Mouse (Mus musculus): Measurements from ENCODE around the gene Mad2l1bp. TPM values are rescaled to one million over a fixed set of nuclear protein-coding genes. Genes with fewer than 3 reads are reported as not detected.

Gene Mad2l1bp
- 27.1 and 31.5 TPM in 2 replicates for polyA plus RNA-seq (2014; fragmentation: Nextera tagmentation; extraction: Ambion mirVana)

GRCm38 (mm10) chr17:46152847-46153782 is at the start of gene Mad2l1bp:
Mad2l1bp (minus strand) TSS chr17:46153553.
- WGBS: 2% methylated on average over 33 of the region's 33 CpGs
- Histone ChIP-seq H3K9ac (ENCODE audit: low read length) (peak within 1 kb of the TSS; percentile 87), H3K9me3 (ENCODE audit: control insufficient read depth, low read length) (no peaks in the 10 kb centered on the region), H3K4me1 (ENCODE audit: control insufficient read depth in 2 of 2, insufficient read depth in 2 of 2, low read length in 2 of 2) (peaks cover 4 to 7% of the 10 kb centered on the region in 2 experiments; a peak in 2 of 4 replicates), H3K27me3 (ENCODE audit: control insufficient read depth, insufficient read depth, low read length) (no peaks in the 10 kb centered on the region), H3K4me2 (ENCODE audit: low read length) (peak within 1 kb of the TSS; percentile 76), H3K36me3 (ENCODE audit: control insufficient read depth, insufficient read depth, low read length) (peaks cover 22% of the 10 kb centered on the region), H3K4me3 (ENCODE audit: control insufficient read depth in 1 of 2, insufficient read depth in 1 of 2, low read depth in 1 of 2, low read length in 2 of 2) (peak within 1 kb of the TSS; percentile 68), H3K27ac (replicated peaks in 1 of 2; ENCODE audit: control insufficient read depth in 1 of 2, insufficient read depth in 1 of 2, low read depth in 2 of 2, low read length in 2 of 2) (peak within 1 kb of the TSS; percentile 41 to 81)
- peak; percentile 93 for ATAC-seq (ENCODE audit: insufficient number of reproducible peaks, insufficient read depth, low FRiP score, low read depth)

GRCm38 (mm10) chr17:46203078-46203477 is 49.7 kb upstream of the Mad2l1bp start:
- H3K4me1 ChIP-seq (ENCODE audit: control insufficient read depth in 2 of 2, insufficient read depth in 2 of 2, low read length in 2 of 2): peaks cover 3 to 23% of the 10 kb centered on the region in 2 experiments
- WGBS: 1% methylated on average over 20 of the region's 20 CpGs
- 0 out of 2 replicates have a peak, but pooled peaks have one; percentile 1 for ATAC-seq (ENCODE audit: insufficient number of reproducible peaks, insufficient read depth, low FRiP score, low read depth)

GRCm38 (mm10) chr17:46202421-46203071 is 49.2 kb upstream of the Mad2l1bp start, which contains the start of the genes Polh and Xpo5:
Polh (minus strand) TSS chr17:46202645.
Xpo5 (plus strand) TSS chr17:46202782.
- ATAC-seq (ENCODE audit: insufficient number of reproducible peaks, insufficient read depth, low FRiP score, low read depth): peak; percentile 93
- Histone ChIP-seq H3K27ac (replicated peaks in 1 of 2; ENCODE audit: control insufficient read depth in 1 of 2, insufficient read depth in 1 of 2, low read depth in 2 of 2, low read length in 2 of 2) (peak within 1 kb of the TSS; percentile 79 to 83), H3K4me1 (ENCODE audit: control insufficient read depth in 2 of 2, insufficient read depth in 2 of 2, low read length in 2 of 2) (peaks cover 3 to 23% of the 10 kb centered on the region in 2 experiments), H3K9me3 (ENCODE audit: control insufficient read depth, low read length) (no peaks in the 10 kb centered on the region), H3K9ac (ENCODE audit: low read length) (peak within 1 kb of the TSS; percentile 88), H3K4me2 (ENCODE audit: low read length) (peak within 1 kb of the TSS; percentile 91), H3K27me3 (ENCODE audit: control insufficient read depth, insufficient read depth, low read length) (no peaks in the 10 kb centered on the region), H3K36me3 (ENCODE audit: control insufficient read depth, insufficient read depth, low read length) (peaks cover 55% of the 10 kb centered on the region), H3K4me3 (ENCODE audit: control insufficient read depth in 1 of 2, insufficient read depth in 1 of 2, low read depth in 1 of 2, low read length in 2 of 2) (peak within 1 kb of the TSS; percentile 77 to 96)
- under 1% methylated on average over 65 of the region's 66 CpGs for WGBS

More at GRCm38 (mm10) chr17:46203078-46203477, 49.7 kb upstream of the Mad2l1bp start:
- peak overlapping the region; percentile 66 for H3K4me2 ChIP-seq (ENCODE audit: low read length)
- peak overlapping the region; percentile 87 for H3K9ac ChIP-seq (ENCODE audit: low read length)
- H3K9me3 ChIP-seq (ENCODE audit: control insufficient read depth, low read length): no peaks in the 10 kb centered on the region
- peaks cover 55% of the 10 kb centered on the region for H3K36me3 ChIP-seq (ENCODE audit: control insufficient read depth, insufficient read depth, low read length)
- peak overlapping the region; percentile 61 to 79 for H3K27ac ChIP-seq (replicated peaks in 1 of 2; ENCODE audit: control insufficient read depth in 1 of 2, insufficient read depth in 1 of 2, low read depth in 2 of 2, low read length in 2 of 2)
- peak overlapping the region; percentile 77 to 95 for H3K4me3 ChIP-seq (ENCODE audit: control insufficient read depth in 1 of 2, insufficient read depth in 1 of 2, low read depth in 1 of 2, low read length in 2 of 2)
- no peaks in the 10 kb centered on the region for H3K27me3 ChIP-seq (ENCODE audit: control insufficient read depth, insufficient read depth, low read length)

- Histone ChIP-seq H3K9ac (ENCODE audit: low read length) (peak overlapping the region; percentile 88), H3K27me3 (ENCODE audit: control insufficient read depth, insufficient read depth, low read length) (no peaks in the 10 kb centered on the region), H3K36me3 (ENCODE audit: control insufficient read depth, insufficient read depth, low read length) (peaks cover 55% of the 10 kb centered on the region), H3K4me1 (ENCODE audit: control insufficient read depth in 2 of 2, insufficient read depth in 2 of 2, low read length in 2 of 2) (peaks cover 3 to 23% of the 10 kb centered on the region in 2 experiments), H3K9me3 (ENCODE audit: control insufficient read depth, low read length) (no peaks in the 10 kb centered on the region), H3K27ac (replicated peaks in 1 of 2; ENCODE audit: control insufficient read depth in 1 of 2, insufficient read depth in 1 of 2, low read depth in 2 of 2, low read length in 2 of 2) (no peak overlapping the region), H3K4me2 (ENCODE audit: low read length) (peak overlapping the region; percentile 91), H3K4me3 (ENCODE audit: control insufficient read depth in 1 of 2, insufficient read depth in 1 of 2, low read depth in 1 of 2, low read length in 2 of 2) (peak overlapping the region in 1 of 2 experiments; percentile 77; a peak in 2 of 4 replicates)
- 60% methylated on average over 6 of the region's 6 CpGs for WGBS
- ATAC-seq (ENCODE audit: insufficient number of reproducible peaks, insufficient read depth, low FRiP score, low read depth): no peak
These were observed 47.8 kb upstream of the Mad2l1bp start for GRCm38 (mm10) chr17:46201151-46201550.

- Histone ChIP-seq H3K27me3 (ENCODE audit: control insufficient read depth, insufficient read depth, low read length) (no peaks in the 10 kb centered on the region), H3K4me3 (ENCODE audit: control insufficient read depth in 1 of 2, insufficient read depth in 1 of 2, low read depth in 1 of 2, low read length in 2 of 2) (no peak overlapping the region), H3K9ac (ENCODE audit: low read length) (no peak overlapping the region), H3K4me1 (ENCODE audit: control insufficient read depth in 2 of 2, insufficient read depth in 2 of 2, low read length in 2 of 2) (no peaks in the 10 kb centered on the region), H3K27ac (replicated peaks in 1 of 2; ENCODE audit: control insufficient read depth in 1 of 2, insufficient read depth in 1 of 2, low read depth in 2 of 2, low read length in 2 of 2) (no peak overlapping the region), H3K9me3 (ENCODE audit: control insufficient read depth, low read length) (no peaks in the 10 kb centered on the region), H3K4me2 (ENCODE audit: low read length) (no peak overlapping the region), H3K36me3 (ENCODE audit: control insufficient read depth, insufficient read depth, low read length) (peaks cover 93% of the 10 kb centered on the region)
- WGBS: 91% methylated on average over 2 of the region's 2 CpGs
- ATAC-seq (ENCODE audit: insufficient number of reproducible peaks, insufficient read depth, low FRiP score, low read depth): no peak
These were observed 35.5 kb upstream of the Mad2l1bp start for GRCm38 (mm10) chr17:46188829-46189228.

GRCm38 (mm10) chr17:46182273-46182672 is 28.9 kb upstream of the Mad2l1bp start:
- ATAC-seq (ENCODE audit: insufficient number of reproducible peaks, insufficient read depth, low FRiP score, low read depth): no peak
- no peak overlapping the region for H3K4me3 ChIP-seq (ENCODE audit: control insufficient read depth in 1 of 2, insufficient read depth in 1 of 2, low read depth in 1 of 2, low read length in 2 of 2)
- no peak overlapping the region for H3K4me2 ChIP-seq (ENCODE audit: low read length)
- WGBS: 85% methylated on average over 4 of the region's 4 CpGs
- no peaks in the 10 kb centered on the region for H3K4me1 ChIP-seq (ENCODE audit: control insufficient read depth in 2 of 2, insufficient read depth in 2 of 2, low read length in 2 of 2)
- no peaks in the 10 kb centered on the region for H3K9me3 ChIP-seq (ENCODE audit: control insufficient read depth, low read length)
- no peak overlapping the region for H3K9ac ChIP-seq (ENCODE audit: low read length)
- peaks cover 98% of the 10 kb centered on the region for H3K36me3 ChIP-seq (ENCODE audit: control insufficient read depth, insufficient read depth, low read length)
- H3K27me3 ChIP-seq (ENCODE audit: control insufficient read depth, insufficient read depth, low read length): no peaks in the 10 kb centered on the region
- no peak overlapping the region for H3K27ac ChIP-seq (replicated peaks in 1 of 2; ENCODE audit: control insufficient read depth in 1 of 2, insufficient read depth in 1 of 2, low read depth in 2 of 2, low read length in 2 of 2)

GRCm38 (mm10) chr17:46170538-46170937 is 17.2 kb upstream of the Mad2l1bp start:
- no peak overlapping the region for H3K4me3 ChIP-seq (ENCODE audit: control insufficient read depth in 1 of 2, insufficient read depth in 1 of 2, low read depth in 1 of 2, low read length in 2 of 2)
- H3K4me1 ChIP-seq (ENCODE audit: control insufficient read depth in 2 of 2, insufficient read depth in 2 of 2, low read length in 2 of 2): peaks cover 0 to 15% of the 10 kb centered on the region in 2 experiments; a peak in 3 of 4 replicates
- ATAC-seq (ENCODE audit: insufficient number of reproducible peaks, insufficient read depth, low FRiP score, low read depth): no peak
- H3K27ac ChIP-seq (replicated peaks in 1 of 2; ENCODE audit: control insufficient read depth in 1 of 2, insufficient read depth in 1 of 2, low read depth in 2 of 2, low read length in 2 of 2): no peak overlapping the region
- H3K4me2 ChIP-seq (ENCODE audit: low read length): no peak overlapping the region
- no peak overlapping the region for H3K9ac ChIP-seq (ENCODE audit: low read length)
- 77% methylated on average over 3 of the region's 3 CpGs for WGBS
- H3K36me3 ChIP-seq (ENCODE audit: control insufficient read depth, insufficient read depth, low read length): peaks cover 96% of the 10 kb centered on the region
- H3K27me3 ChIP-seq (ENCODE audit: control insufficient read depth, insufficient read depth, low read length): no peaks in the 10 kb centered on the region
- H3K9me3 ChIP-seq (ENCODE audit: control insufficient read depth, low read length): no peaks in the 10 kb centered on the region

All from heart, embryonic 14.5 days (tissue).